Mouse (Mus musculus): ENCODE measurements around the gene Tppp3. TPM values are rescaled to one million over a fixed set of nuclear protein-coding genes. Genes with fewer than 3 reads are reported as not detected.

Gene Tppp3
- polyA plus RNA-seq, 1 experiment from 2014 or later = 67.9 TPM

GRCm38 (mm10) chr8:105436218-105436617 lies 35.1 kb downstream of the Tppp3 start:
- no peak for TF ChIP-seq CTCF (IDR thresholded peaks at IDR 0.05; ENCODE audit: low read depth)
- Histone ChIP-seq H3K9me3 (ENCODE audit: control insufficient read depth) (no peaks in the 10 kb centered on the region), H3K27ac (ENCODE audit: low read depth, low read length) (no peak overlapping the region), H3K4me3 (ENCODE audit: low read depth, low read length) (no peak overlapping the region), H3K9ac (ENCODE audit: low read depth, low read length) (no peak overlapping the region), H3K4me2 (replicated peaks; ENCODE audit: low read depth) (no peak overlapping the region), H3K36me3 (ENCODE audit: control insufficient read depth, insufficient read depth) (no peaks in the 10 kb centered on the region), H3K4me1 (replicated peaks; ENCODE audit: control insufficient read depth, insufficient read depth, low read length) (no peaks in the 10 kb centered on the region), H3K27me3 (replicated peaks; ENCODE audit: control insufficient read depth, insufficient read depth, low read length) (no peaks in the 10 kb centered on the region)
- 70% methylated on average over 5 of the region's 5 CpGs for WGBS
- ATAC-seq = no peak

GRCm38 (mm10) chr8:105434136-105434535 lies 37.2 kb downstream of the Tppp3 start:
- ATAC-seq = no peak
- WGBS = 60% methylated on average over 5 of the region's 5 CpGs
- no peak for TF ChIP-seq CTCF (IDR thresholded peaks at IDR 0.05; ENCODE audit: low read depth)

GRCm38 (mm10) chr8:105433511-105433910 lies 37.8 kb downstream of the Tppp3 start:
- Histone ChIP-seq H3K9me3 (ENCODE audit: control insufficient read depth) (no peaks in the 10 kb centered on the region), H3K4me3 (ENCODE audit: low read depth, low read length) (no peak overlapping the region), H3K27me3 (replicated peaks; ENCODE audit: control insufficient read depth, insufficient read depth, low read length) (no peaks in the 10 kb centered on the region), H3K4me2 (replicated peaks; ENCODE audit: low read depth) (no peak overlapping the region), H3K36me3 (ENCODE audit: control insufficient read depth, insufficient read depth) (no peaks in the 10 kb centered on the region), H3K9ac (ENCODE audit: low read depth, low read length) (no peak overlapping the region), H3K4me1 (replicated peaks; ENCODE audit: control insufficient read depth, insufficient read depth, low read length) (no peaks in the 10 kb centered on the region), H3K27ac (ENCODE audit: low read depth, low read length) (no peak overlapping the region)
- no peak for TF ChIP-seq CTCF (IDR thresholded peaks at IDR 0.05; ENCODE audit: low read depth)
- 49% methylated on average over 5 of the region's 5 CpGs for WGBS
- no peak for ATAC-seq

More at GRCm38 (mm10) chr8:105434136-105434535, 37.2 kb downstream of the Tppp3 start:
- H3K27me3 ChIP-seq (replicated peaks; ENCODE audit: control insufficient read depth, insufficient read depth, low read length) = no peaks in the 10 kb centered on the region
- no peak overlapping the region for H3K27ac ChIP-seq (ENCODE audit: low read depth, low read length)
- no peaks in the 10 kb centered on the region for H3K4me1 ChIP-seq (replicated peaks; ENCODE audit: control insufficient read depth, insufficient read depth, low read length)
- H3K4me2 ChIP-seq (replicated peaks; ENCODE audit: low read depth) = no peak overlapping the region
- no peaks in the 10 kb centered on the region for H3K9me3 ChIP-seq (ENCODE audit: control insufficient read depth)
- H3K4me3 ChIP-seq (ENCODE audit: low read depth, low read length) = no peak overlapping the region
- H3K36me3 ChIP-seq (ENCODE audit: control insufficient read depth, insufficient read depth) = no peaks in the 10 kb centered on the region
- H3K9ac ChIP-seq (ENCODE audit: low read depth, low read length) = no peak overlapping the region

- no peaks in the 10 kb centered on the region for H3K9me3 ChIP-seq (ENCODE audit: control insufficient read depth)
- WGBS = 67% methylated on average over 6 of the region's 6 CpGs
- H3K36me3 ChIP-seq (ENCODE audit: control insufficient read depth, insufficient read depth) = no peaks in the 10 kb centered on the region
- no peaks in the 10 kb centered on the region for H3K4me1 ChIP-seq (replicated peaks; ENCODE audit: control insufficient read depth, insufficient read depth, low read length)
- no peak overlapping the region for H3K4me3 ChIP-seq (ENCODE audit: low read depth, low read length)
- no peak for TF ChIP-seq CTCF (IDR thresholded peaks at IDR 0.05; ENCODE audit: low read depth)
- H3K27me3 ChIP-seq (replicated peaks; ENCODE audit: control insufficient read depth, insufficient read depth, low read length) = no peaks in the 10 kb centered on the region
- no peak overlapping the region for H3K9ac ChIP-seq (ENCODE audit: low read depth, low read length)
- H3K27ac ChIP-seq (ENCODE audit: low read depth, low read length) = no peak overlapping the region
- H3K4me2 ChIP-seq (replicated peaks; ENCODE audit: low read depth) = no peak overlapping the region
- no peak for ATAC-seq
Observed at GRCm38 (mm10) chr8:105433021-105433420, 38.3 kb downstream of the Tppp3 start.

GRCm38 (mm10) chr8:105431743-105432515 lies 39.4 kb downstream of the Tppp3 start:
- no peak for TF ChIP-seq CTCF (IDR thresholded peaks at IDR 0.05; ENCODE audit: low read depth)

GRCm38 (mm10) chr8:105426878-105427277 lies 44.4 kb downstream of the Tppp3 start:
- Histone ChIP-seq H3K27ac (ENCODE audit: low read depth, low read length) (no peak overlapping the region), H3K9ac (ENCODE audit: low read depth, low read length) (no peak overlapping the region), H3K9me3 (ENCODE audit: control insufficient read depth) (no peaks in the 10 kb centered on the region), H3K4me2 (replicated peaks; ENCODE audit: low read depth) (no peak overlapping the region), H3K36me3 (ENCODE audit: control insufficient read depth, insufficient read depth) (no peaks in the 10 kb centered on the region), H3K27me3 (replicated peaks; ENCODE audit: control insufficient read depth, insufficient read depth, low read length) (no peaks in the 10 kb centered on the region; the same call in 1 of the 2 replicates), H3K4me3 (ENCODE audit: low read depth, low read length) (no peak overlapping the region), H3K4me1 (replicated peaks; ENCODE audit: control insufficient read depth, insufficient read depth, low read length) (no peaks in the 10 kb centered on the region)
- no peak for ATAC-seq
- TF ChIP-seq CTCF (IDR thresholded peaks at IDR 0.05; ENCODE audit: low read depth) = no peak
- 42% methylated on average over 6 of the region's 6 CpGs for WGBS

More at GRCm38 (mm10) chr8:105431743-105432515, 39.4 kb downstream of the Tppp3 start:
- no peak overlapping the region for H3K4me2 ChIP-seq (replicated peaks; ENCODE audit: low read depth)
- H3K9ac ChIP-seq (ENCODE audit: low read depth, low read length) = no peak overlapping the region
- ATAC-seq = no peak
- H3K27ac ChIP-seq (ENCODE audit: low read depth, low read length) = no peak overlapping the region
- H3K4me3 ChIP-seq (ENCODE audit: low read depth, low read length) = no peak overlapping the region
- H3K4me1 ChIP-seq (replicated peaks; ENCODE audit: control insufficient read depth, insufficient read depth, low read length) = no peaks in the 10 kb centered on the region
- H3K36me3 ChIP-seq (ENCODE audit: control insufficient read depth, insufficient read depth) = no peaks in the 10 kb centered on the region
- 62% methylated on average over 7 of the region's 7 CpGs for WGBS
- H3K27me3 ChIP-seq (replicated peaks; ENCODE audit: control insufficient read depth, insufficient read depth, low read length) = no peaks in the 10 kb centered on the region
- H3K9me3 ChIP-seq (ENCODE audit: control insufficient read depth) = no peaks in the 10 kb centered on the region

Data from intestine, postnatal 0 days (tissue).